Mouse (Mus musculus): ENCODE measurements around the gene Scgb1b17.
"Not testable (repeated sequence)": the region's sequence is repeated elsewhere in the genome, so short reads cannot be mapped to it uniquely, and the experiment has no call there.

Scgb1b17 gene

GRCm38 (mm10) chr7:33063149-33063548, at the start of gene Scgb1b17:
TSS of gene Scgb1b17 (plus strand) at chr7:33063449.
- DNase-seq (ENCODE audit: extremely low spot score): not testable (repeated sequence)

- not testable (repeated sequence) for DNase-seq (ENCODE audit: extremely low spot score)
Measured at GRCm38 (mm10) chr7:33056461-33056860, 6.8 kb upstream of the Scgb1b17 start, which contains the start of gene Scgb2b17. TSS of gene Scgb2b17 (minus strand) at chr7:33056561.
